Mouse (Mus musculus) kidney, adult 2 months (tissue): Measurements from ENCODE around the gene Gpank1.

Experiments
- CTCF ChIP-seq: fragments of 200-500 bp; conservative IDR thresholded peaks from 2 replicates; pipeline ENCODE4 v1.5.1; 2011; ENCODE audit warnings: low read depth, mild to moderate bottlenecking, control low read depth, low read length, moderate library complexity, mixed read lengths; ENCODE audit not compliant: insufficient read depth, insufficient read length
- POLR2A ChIP-seq: fragments of 200-500 bp; IDR thresholded peaks from one replicate; pipeline ENCODE4 v1.6.1; 2011; ENCODE audit warnings: low read depth, low read length, control low read depth

DNA sequence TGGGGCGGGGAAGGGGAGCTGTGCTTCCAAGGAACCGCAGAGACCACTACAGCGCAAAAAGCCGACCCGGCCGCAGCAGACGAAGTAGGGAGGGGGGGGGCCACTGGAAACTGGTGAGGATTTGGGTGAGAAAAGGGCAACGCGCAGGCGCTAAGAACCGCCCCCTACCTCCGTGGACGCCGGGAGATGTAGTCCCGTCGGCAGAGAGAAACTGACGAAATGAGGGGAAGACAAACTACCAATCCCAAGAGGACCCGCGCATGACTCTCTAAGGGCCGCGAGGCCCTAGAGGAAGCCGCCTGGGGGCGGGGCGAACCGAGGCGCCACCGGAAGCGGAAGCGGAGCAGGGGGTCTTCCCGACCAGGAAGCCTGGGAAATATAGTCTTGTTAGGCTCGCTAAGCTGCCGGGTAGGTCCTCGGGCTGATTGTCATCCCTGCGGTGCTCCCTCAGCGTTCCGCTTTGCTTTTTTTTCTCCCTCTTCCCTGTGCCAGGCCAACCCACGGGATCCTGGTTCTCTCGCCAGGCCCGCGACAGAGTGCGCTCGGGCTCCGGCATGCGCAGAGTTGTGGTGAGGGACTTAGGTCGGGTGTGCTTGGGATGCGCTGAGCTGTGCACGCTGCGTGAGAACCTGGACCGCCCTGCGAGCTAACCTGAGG, at the start of gene Gpank1:
- no peak for TF ChIP-seq CTCF
- TF ChIP-seq POLR2A, result peak; percentile 40
